Mouse (Mus musculus) embryonic facial prominence, embryonic 11.5 days (tissue): ENCODE data around the gene Tacc2. TPM values are rescaled to one million over a fixed set of nuclear protein-coding genes. Genes with fewer than 3 reads are reported as not detected.

ENCODE experiments used
- ATAC-seq: fragments of 200-750 bp; cut with Nextera tagmentation; replicated peaks from 2 replicates; pipeline ENCODE4 v1.8.0; 2017; ENCODE audit warnings: low read depth; ENCODE audit not compliant: insufficient number of reproducible peaks, low FRiP score, low TSS enrichment
- DNase-seq: peaks from one replicate; pipeline ENCODE4 v3.0.0-alpha.2; 2015; ENCODE audit warnings: low spot score
- H3K27ac ChIP-seq: fragments of 300-500 bp; sonication (generic); replicated peaks from 2 replicates; pipeline ENCODE4 v1.5.1; 2014; ENCODE audit warnings: mild to moderate bottlenecking, low read depth, low read length, control low read depth
- H3K27me3 ChIP-seq: fragments of 300-500 bp; sonication (generic); 2 replicates; pipeline ENCODE4 v1.6.1; 2014; ENCODE audit warnings: mild to moderate bottlenecking, low read length, moderate library complexity, mixed read lengths; ENCODE audit not compliant: control insufficient read depth, insufficient read depth
- H3K36me3 ChIP-seq: fragments of 300-500 bp; sonication (generic); replicated peaks from 2 replicates; pipeline ENCODE4 v1.6.1; 2014; ENCODE audit warnings: low read depth, mild to moderate bottlenecking, low read length, moderate library complexity, mixed read lengths; ENCODE audit not compliant: control insufficient read depth, insufficient read depth
- H3K4me1 ChIP-seq: fragments of 300-500 bp; sonication (generic); 2 replicates; pipeline ENCODE4 v1.6.1; 2014; ENCODE audit warnings: low read length, mixed read lengths; ENCODE audit not compliant: control insufficient read depth, insufficient read depth
- H3K4me2 ChIP-seq: fragments of 300-500 bp; sonication (generic); 2 replicates; pipeline ENCODE4 v1.6.1; 2014; ENCODE audit warnings: low read depth, mild to moderate bottlenecking, control low read depth, low read length, moderate library complexity
- H3K4me3 ChIP-seq: fragments of 300-500 bp; sonication (generic); 2 replicates; pipeline ENCODE4 v1.5.1; 2014; ENCODE audit warnings: low read depth, low read length, control low read depth
- H3K9ac ChIP-seq: fragments of 300-500 bp; sonication (generic); replicated peaks from 2 replicates; pipeline ENCODE4 v1.6.1; 2014; ENCODE audit warnings: mild to moderate bottlenecking, control low read depth, low read length
- H3K9me3 ChIP-seq: fragments of 300-500 bp; sonication (generic); replicated peaks from 2 replicates; pipeline ENCODE4 v1.6.1; 2016; ENCODE audit warnings: mild to moderate bottlenecking, low read length, inconsistent platforms, mixed read lengths; ENCODE audit not compliant: control insufficient read depth
- WGBS: fragments of 180-500 bp; shearing (Covaris S2); extraction: QIAGEN DNeasy Blood & Tissue Kit; methylation state at CpG from one replicate; pipeline ENCODE4 v1.1.7; 2014; 5-methylcytosine and 5-hydroxymethylcytosine counted together
- polyA plus RNA-seq: library from polyadenylated mRNA; unstranded; fragments of >200 nt; fragmentation: Nextera tagmentation; extraction: Ambion mirVana; gene quantifications from 2 replicates; pipeline ENCODE4 v1.2.1, GENCODE M21; 2014

Gene Tacc2
- polyA plus RNA-seq, 1 experiment from 2014 or later: 39.9 TPM

- 78% methylated on average over 3 of the region's 3 CpGs for WGBS
- Histone ChIP-seq H3K4me1 (peaks cover 3% of the 10 kb centered on the region; the same call in 1 of the 2 replicates), H3K4me3 (no peak overlapping the region), H3K9ac (no peak overlapping the region), H3K4me2 (no peak overlapping the region), H3K9me3 (no peaks in the 10 kb centered on the region), H3K36me3 (no peaks in the 10 kb centered on the region), H3K27ac (no peak overlapping the region), H3K27me3 (no peaks in the 10 kb centered on the region)
- DNase-seq (no peak), ATAC-seq (no peak)
Measured at GRCm38 (mm10) chr7:130636274-130636673, 59.0 kb downstream of the Tacc2 start.

DNA sequence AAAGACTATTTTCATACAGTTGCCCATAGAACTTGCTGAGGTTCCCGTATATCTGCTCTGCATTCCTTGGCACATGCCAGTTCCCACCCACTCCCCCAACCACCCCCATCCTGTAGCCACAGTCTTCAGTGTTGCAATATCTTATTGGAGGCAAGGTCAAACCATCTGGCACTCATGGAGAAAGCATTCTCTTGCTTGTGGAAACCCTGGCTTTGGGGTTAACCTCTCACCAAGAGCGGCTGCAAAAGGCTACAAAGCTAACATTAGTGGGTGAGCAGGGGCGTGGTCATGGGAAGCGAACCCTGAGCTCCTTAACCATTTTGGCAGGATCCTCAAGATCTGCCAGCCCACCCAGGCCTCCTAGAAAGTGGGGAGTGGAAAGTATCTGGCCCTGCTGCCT is 59.7 kb downstream of the Tacc2 start:
- H3K4me1 ChIP-seq: peaks cover 3% of the 10 kb centered on the region; the same call in 1 of the 2 replicates
- H3K36me3 ChIP-seq: no peaks in the 10 kb centered on the region
- H3K27me3 ChIP-seq: no peaks in the 10 kb centered on the region
- no peak for ATAC-seq
- no peak overlapping the region for H3K27ac ChIP-seq
- H3K4me2 ChIP-seq: no peak overlapping the region
- no peaks in the 10 kb centered on the region for H3K9me3 ChIP-seq
- no peak overlapping the region for H3K4me3 ChIP-seq
- DNase-seq: no peak
- H3K9ac ChIP-seq: no peak overlapping the region
- WGBS: 86% methylated on average over 4 of the region's 4 CpGs

DNA sequence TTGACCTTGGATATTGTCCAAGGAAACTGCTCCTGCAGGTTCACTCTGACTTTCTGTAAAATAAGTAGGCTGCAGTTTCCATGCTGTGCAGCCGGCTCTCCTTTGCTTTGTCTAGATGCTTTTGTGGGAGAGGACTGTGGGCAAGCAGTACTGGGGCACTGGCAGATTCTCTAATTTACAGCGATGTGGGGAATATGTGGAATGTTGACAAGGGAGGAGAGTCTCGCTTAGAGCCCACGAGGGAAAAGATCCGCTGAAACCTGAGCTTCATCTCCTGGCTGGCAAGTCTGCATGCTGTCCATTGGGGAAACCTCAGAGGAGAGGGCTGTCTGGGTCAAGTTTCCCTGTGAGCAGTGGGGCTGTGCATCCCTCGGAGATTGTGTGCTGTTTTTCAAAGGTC is 60.6 kb downstream of the Tacc2 start:
- no peak overlapping the region for H3K9ac ChIP-seq
- DNase-seq: peak; percentile 46
- H3K4me2 ChIP-seq: no peak overlapping the region
- H3K4me1 ChIP-seq: peaks cover 3% of the 10 kb centered on the region; the same call in 1 of the 2 replicates
- H3K27ac ChIP-seq: peak overlapping the region; percentile 35; the same call in 1 of the 2 replicates
- H3K4me3 ChIP-seq: no peak overlapping the region
- H3K36me3 ChIP-seq: no peaks in the 10 kb centered on the region
- no peaks in the 10 kb centered on the region for H3K9me3 ChIP-seq
- 12% methylated on average over 6 of the region's 6 CpGs for WGBS
- H3K27me3 ChIP-seq: no peaks in the 10 kb centered on the region
- no peak for ATAC-seq

DNA sequence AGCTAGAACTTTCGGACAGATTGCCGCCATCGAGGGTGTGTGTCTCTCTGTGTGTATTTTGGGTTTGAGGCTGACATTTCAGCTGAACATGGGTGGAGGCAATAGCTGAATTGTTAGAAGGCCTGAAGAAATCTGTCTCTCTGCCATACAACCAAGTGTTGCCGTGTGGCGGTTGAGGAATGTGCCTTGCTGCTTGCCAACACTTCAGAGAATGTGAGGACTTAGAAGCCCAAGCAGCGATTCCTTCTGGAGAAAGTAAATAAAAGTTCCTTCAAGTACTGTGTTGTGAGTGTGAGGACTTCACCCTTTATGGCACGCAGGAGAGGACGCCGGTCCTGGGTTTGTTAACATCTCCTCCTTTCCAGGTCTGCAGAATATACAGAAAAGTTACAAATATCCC is 63.4 kb downstream of the Tacc2 start:
- H3K27me3 ChIP-seq: no peaks in the 10 kb centered on the region
- no peak overlapping the region for H3K27ac ChIP-seq
- H3K4me2 ChIP-seq: no peak overlapping the region
- WGBS: 92% methylated on average over 9 of the region's 9 CpGs
- no peaks in the 10 kb centered on the region for H3K36me3 ChIP-seq
- H3K4me3 ChIP-seq: no peak overlapping the region
- H3K9ac ChIP-seq: no peak overlapping the region
- ATAC-seq (no peak), DNase-seq (no peak)
- peaks cover 3% of the 10 kb centered on the region; the same call in 1 of the 2 replicates for H3K4me1 ChIP-seq
- H3K9me3 ChIP-seq: no peaks in the 10 kb centered on the region

DNA sequence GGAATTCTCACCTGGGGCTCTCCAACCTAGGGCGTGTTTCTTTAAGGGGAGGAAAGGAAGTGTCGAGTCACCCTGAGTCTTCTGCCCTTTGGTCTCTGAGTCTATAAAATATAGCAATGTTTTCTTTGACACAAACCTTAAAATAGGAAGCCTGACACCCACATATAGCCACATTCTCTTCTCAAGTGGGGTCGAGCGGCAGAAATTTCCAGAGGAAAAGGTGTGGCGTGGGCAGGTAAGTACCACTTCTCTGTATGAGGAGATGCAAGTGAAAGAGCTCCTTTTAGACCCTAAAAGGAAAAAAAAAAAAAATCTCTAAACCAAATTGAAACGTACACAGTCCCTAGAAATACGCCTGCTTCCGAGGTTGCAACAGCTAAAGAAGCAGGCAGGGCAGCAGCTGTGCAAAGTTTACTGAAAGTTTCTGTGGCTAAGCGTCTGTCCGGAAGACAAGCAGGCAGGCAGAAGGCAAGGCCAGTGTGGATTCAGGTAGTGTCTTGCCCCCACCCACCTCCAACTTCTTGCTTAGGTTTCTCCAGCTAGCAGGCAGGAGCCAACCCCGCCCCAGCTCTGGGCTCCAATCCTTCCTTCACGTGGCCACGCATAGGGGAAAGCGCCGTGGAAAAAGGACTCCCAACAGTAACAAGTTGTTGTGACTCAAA is 68.2 kb downstream of the Tacc2 start:
- 16% methylated on average over 14 of the region's 15 CpGs for WGBS
- no peaks in the 10 kb centered on the region for H3K36me3 ChIP-seq

GRCm38 (mm10) chr7:130645994-130646761 is 68.9 kb downstream of the Tacc2 start:
- H3K9ac ChIP-seq: peak overlapping the region; percentile 89
- under 1% methylated on average over 54 of the region's 55 CpGs for WGBS
- peak overlapping the region; percentile 67 for H3K4me3 ChIP-seq
- no peaks in the 10 kb centered on the region for H3K4me1 ChIP-seq
- ATAC-seq: peak; percentile 84
- H3K36me3 ChIP-seq: no peaks in the 10 kb centered on the region
- H3K9me3 ChIP-seq: no peaks in the 10 kb centered on the region
- peak overlapping the region; percentile 93 for H3K4me2 ChIP-seq
- peak overlapping the region; percentile 85 for H3K27ac ChIP-seq
- DNase-seq: peak; percentile 80
- no peaks in the 10 kb centered on the region for H3K27me3 ChIP-seq

More for the DNA sequence above, 68.2 kb downstream of the Tacc2 start:
- no peaks in the 10 kb centered on the region for H3K27me3 ChIP-seq
- DNase-seq (peak; percentile 72), ATAC-seq (0 out of 2 replicates have a peak, but pooled peaks have one; percentile 11)
- H3K9me3 ChIP-seq: no peaks in the 10 kb centered on the region
- peak overlapping the region; percentile 85 for H3K27ac ChIP-seq
- H3K4me2 ChIP-seq: peak overlapping the region; percentile 93
- peak overlapping the region; percentile 67 for H3K4me3 ChIP-seq
- H3K9ac ChIP-seq: peak overlapping the region; percentile 89
- H3K4me1 ChIP-seq: no peaks in the 10 kb centered on the region

DNA sequence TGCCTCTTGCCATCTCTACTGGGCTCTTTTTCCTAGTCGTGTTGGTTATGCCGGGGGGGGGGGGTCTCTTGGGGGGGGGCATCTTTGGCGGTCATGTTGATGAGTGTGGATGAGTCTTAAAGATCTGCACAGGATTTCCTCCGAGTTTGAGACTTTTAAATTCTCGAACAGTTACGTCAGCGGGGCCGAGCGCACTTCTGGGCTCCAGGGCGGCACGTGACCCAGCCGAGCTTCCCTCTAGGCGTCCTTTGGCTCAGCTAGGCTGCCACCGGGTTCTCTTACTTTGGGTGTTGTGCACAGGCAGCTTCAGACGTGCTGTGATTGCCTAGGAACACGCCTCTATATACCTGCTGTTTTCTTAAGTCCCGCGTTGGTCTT is 69.5 kb downstream of the Tacc2 start:
- DNase-seq: peak; percentile 88
- peak overlapping the region; percentile 93 for H3K4me2 ChIP-seq
- H3K27me3 ChIP-seq: no peaks in the 10 kb centered on the region
- H3K9ac ChIP-seq: peak overlapping the region; percentile 89
- no peaks in the 10 kb centered on the region for H3K4me1 ChIP-seq
- peak; percentile 63 for ATAC-seq
- 0% methylated on average over 18 of the region's 18 CpGs for WGBS
- H3K9me3 ChIP-seq: no peaks in the 10 kb centered on the region
- H3K27ac ChIP-seq: peak overlapping the region; percentile 85
- peak overlapping the region; percentile 67 for H3K4me3 ChIP-seq
- H3K36me3 ChIP-seq: no peaks in the 10 kb centered on the region

DNA sequence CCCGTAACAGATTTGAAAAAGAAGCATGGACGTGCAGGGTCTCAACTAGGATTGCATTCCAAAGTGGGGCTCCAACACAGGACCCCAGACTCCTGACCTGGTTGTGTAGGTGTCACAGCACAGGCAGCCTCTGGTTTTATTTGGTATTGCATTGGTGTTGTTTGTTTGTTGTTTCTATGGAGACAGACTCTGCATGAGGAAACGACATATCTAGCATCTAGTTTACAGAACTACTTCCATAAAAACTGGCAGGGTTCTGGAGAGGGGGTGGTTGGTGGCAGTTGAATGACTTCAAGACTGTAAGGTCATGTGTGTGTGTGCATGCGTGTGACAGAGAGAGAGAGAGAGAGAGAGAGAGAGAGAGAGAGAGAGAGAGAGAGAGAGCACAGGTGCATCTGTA is 70.8 kb downstream of the Tacc2 start:
- no peaks in the 10 kb centered on the region for H3K4me1 ChIP-seq
- no peak overlapping the region for H3K4me2 ChIP-seq
- no peaks in the 10 kb centered on the region for H3K9me3 ChIP-seq
- no peak overlapping the region for H3K9ac ChIP-seq
- no peaks in the 10 kb centered on the region for H3K36me3 ChIP-seq
- no peak for DNase-seq
- 81% methylated on average over 4 of the region's 4 CpGs for WGBS
- no peaks in the 10 kb centered on the region for H3K27me3 ChIP-seq
- no peak overlapping the region for H3K27ac ChIP-seq
- no peak overlapping the region for H3K4me3 ChIP-seq
- no peak for ATAC-seq
